In the genomic region with DNA sequence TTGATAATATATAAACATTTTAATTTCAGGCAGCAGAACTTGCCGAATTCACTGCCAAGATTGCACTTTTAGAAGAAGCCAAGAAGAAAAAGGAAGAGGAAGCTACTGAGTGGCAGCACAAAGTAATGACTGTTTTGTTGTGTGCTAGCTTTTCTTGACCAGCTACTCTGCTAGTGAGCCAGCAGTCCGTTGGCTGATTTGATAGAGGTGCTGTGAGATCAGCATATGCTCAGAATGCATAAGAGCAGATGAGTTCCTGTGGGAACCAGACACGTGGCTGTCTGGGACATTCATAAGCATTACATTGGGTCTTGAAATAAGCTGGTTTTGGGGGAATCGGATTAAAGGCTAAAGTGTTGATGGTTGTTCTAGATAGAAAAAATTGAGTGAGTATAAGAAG, we compare ENCODE assay signal across 26 mouse cellular contexts.
"Had no signal": no experiment of that assay in that cellular context is flagged by ENCODE, and none has a peak within 500 bp of the region (broad histone marks: within the 10 kb centered on the region; RNA-seq: fewer than 3 reads in every experiment).

No protein-coding gene starts in this region.

- H3K27ac ChIP-seq: heart, adult 2 months; heart, embryonic 13.5 days; heart, embryonic 15.5 days; hindbrain, embryonic 13.5 days; hindbrain, embryonic 15.5 days; hindbrain, postnatal 0 days; kidney, embryonic 15.5 days; kidney, postnatal 0 days; left cerebral cortex, adult 2 months; limb, embryonic 10.5 days; limb, embryonic 12.5 days; liver, embryonic 13.5 days; liver, embryonic 15.5 days had no signal

- H3K4me3 ChIP-seq: heart, adult 2 months; heart, embryonic 13.5 days; heart, embryonic 15.5 days; hindbrain, embryonic 13.5 days; hindbrain, embryonic 15.5 days; kidney, embryonic 15.5 days; left cerebral cortex, adult 2 months; limb, embryonic 10.5 days; limb, embryonic 12.5 days; liver, embryonic 13.5 days; liver, embryonic 15.5 days had no signal

- H3K9me3 ChIP-seq: heart, embryonic 13.5 days; heart, embryonic 15.5 days; hindbrain, embryonic 13.5 days; hindbrain, embryonic 15.5 days; kidney, embryonic 15.5 days; limb, embryonic 10.5 days; limb, embryonic 12.5 days; liver, embryonic 13.5 days; liver, embryonic 15.5 days had no signal

- H3K4me2 ChIP-seq: heart, embryonic 11.5 days; heart, embryonic 13.5 days; heart, embryonic 15.5 days; hindbrain, embryonic 13.5 days; hindbrain, embryonic 15.5 days; kidney, embryonic 15.5 days; limb, embryonic 12.5 days; liver, embryonic 13.5 days; liver, embryonic 15.5 days had no signal

- H3K4me1 ChIP-seq: heart, embryonic 13.5 days; heart, embryonic 15.5 days; hindbrain, embryonic 13.5 days; hindbrain, embryonic 15.5 days; kidney, embryonic 15.5 days; limb, embryonic 10.5 days; limb, embryonic 12.5 days; liver, embryonic 13.5 days; liver, embryonic 15.5 days had no signal

- ATAC-seq: hindbrain, postnatal 0 days; intestine, embryonic 16.5 days had no signal

- DNase-seq: gastrocnemius, postnatal 14 days; gastrocnemius, postnatal 36 days; heart, adult 11 months; heart, adult 2 months; heart, postnatal 14 days; heart, postnatal 36 days; kidney, adult 11 months; kidney, adult 2 months; kidney, adult 9 months; kidney, postnatal 14 days; kidney, postnatal 36 days; liver; liver, embryonic 13.5 days had no signal

- H3K9ac ChIP-seq: heart, embryonic 13.5 days; heart, embryonic 15.5 days; hindbrain, embryonic 13.5 days; hindbrain, embryonic 15.5 days; kidney, embryonic 15.5 days; limb, embryonic 12.5 days; liver, embryonic 13.5 days; liver, embryonic 15.5 days had no signal

- H3K27me3 ChIP-seq: heart, embryonic 13.5 days; heart, embryonic 15.5 days; hindbrain, embryonic 13.5 days; hindbrain, embryonic 15.5 days; kidney, embryonic 15.5 days; limb, embryonic 12.5 days; liver, embryonic 13.5 days; liver, embryonic 15.5 days had no signal
